Mouse (Mus musculus) neural tube, embryonic 13.5 days (tissue): Measurements from ENCODE around the gene Prpf18. TPM values are rescaled to one million over a fixed set of nuclear protein-coding genes. Genes with fewer than 3 reads are reported as not detected.
"Not testable (repeated sequence)": the region's sequence is repeated elsewhere in the genome, so short reads cannot be mapped to it uniquely, and the experiment has no call there.

ENCODE experiments used
- ATAC-seq: fragments of 200-750 bp; cut with Nextera tagmentation; 2 replicates; pipeline ENCODE4 v1.8.0; 2017; ENCODE audit warnings: low read depth, mild to moderate bottlenecking, moderate TSS enrichment, moderate library complexity
- H3K27ac ChIP-seq: fragments of 300-500 bp; sonication (generic); replicated peaks from 2 replicates; pipeline ENCODE4 v1.5.1; 2015; ENCODE audit warnings: moderate library complexity, mild to moderate bottlenecking, inconsistent platforms
- H3K27me3 ChIP-seq: fragments of 300-500 bp; sonication (generic); 2 replicates; pipeline ENCODE4 v1.6.1; 2015; ENCODE audit warnings: mild to moderate bottlenecking, inconsistent platforms
- H3K36me3 ChIP-seq: fragments of 300-500 bp; sonication (generic); 2 replicates; pipeline ENCODE4 v1.6.1; 2015; ENCODE audit warnings: mild to moderate bottlenecking, inconsistent platforms
- H3K4me1 ChIP-seq: fragments of 300-500 bp; sonication (generic); replicated peaks from 2 replicates; pipeline ENCODE4 v1.6.1; 2015; ENCODE audit warnings: inconsistent platforms
- H3K4me2 ChIP-seq: fragments of 300-500 bp; sonication (generic); 2 replicates; pipeline ENCODE4 v1.6.1; 2015; ENCODE audit warnings: inconsistent platforms, mild to moderate bottlenecking, moderate library complexity
- H3K4me3 ChIP-seq: fragments of 300-500 bp; sonication (generic); 2 replicates; pipeline ENCODE4 v1.5.1; 2015; ENCODE audit warnings: mild to moderate bottlenecking, inconsistent platforms
- H3K9ac ChIP-seq: fragments of 300-500 bp; sonication (generic); 2 replicates; pipeline ENCODE4 v1.6.1; 2015; ENCODE audit warnings: moderate library complexity, mild to moderate bottlenecking, inconsistent platforms
- H3K9me3 ChIP-seq: fragments of 300-500 bp; sonication (generic); 2 replicates; pipeline ENCODE4 v1.6.1; 2016; ENCODE audit warnings: inconsistent platforms
- WGBS: fragments of 180-500 bp; shearing (Covaris S2); methylation state at CpG from one replicate; pipeline ENCODE4 v1.1.7; 2015; 5-methylcytosine and 5-hydroxymethylcytosine counted together
- polyA plus RNA-seq: library from polyadenylated mRNA; unstranded; fragments of >200 nt; fragmentation: Nextera tagmentation; extraction: Ambion mirVana; gene quantifications from 2 replicates; pipeline ENCODE4 v1.2.1, GENCODE M21; 2015

Gene Prpf18
- polyA plus RNA-seq, 1 experiment from 2014 or later: 42.6 TPM

- no peak for ATAC-seq
- Histone ChIP-seq H3K27me3 (no peaks in the 10 kb centered on the region), H3K27ac (no peak overlapping the region), H3K4me2 (no peak overlapping the region), H3K36me3 (peaks cover 63% of the 10 kb centered on the region), H3K4me3 (no peak overlapping the region), H3K4me1 (no peaks in the 10 kb centered on the region), H3K9ac (no peak overlapping the region), H3K9me3 (no peaks in the 10 kb centered on the region)
- 96% methylated on average over 10 of the region's 10 CpGs for WGBS
These were observed 21.6 kb downstream of the Prpf18 start for GRCm38 (mm10) chr2:4630197-4630835.

GRCm38 (mm10) chr2:4629470-4629869 is 22.4 kb downstream of the Prpf18 start:
- Histone ChIP-seq H3K4me2 (no peak overlapping the region), H3K27me3 (no peaks in the 10 kb centered on the region), H3K36me3 (peaks cover 56% of the 10 kb centered on the region), H3K4me1 (no peaks in the 10 kb centered on the region), H3K4me3 (no peak overlapping the region), H3K27ac (no peak overlapping the region), H3K9ac (no peak overlapping the region), H3K9me3 (no peaks in the 10 kb centered on the region)
- no peak for ATAC-seq
- WGBS: 90% methylated on average over 11 of the region's 11 CpGs

GRCm38 (mm10) chr2:4628920-4629319 is 23.0 kb downstream of the Prpf18 start:
- H3K4me1 ChIP-seq: no peaks in the 10 kb centered on the region
- H3K27me3 ChIP-seq: no peaks in the 10 kb centered on the region
- no peak overlapping the region for H3K4me3 ChIP-seq
- H3K9me3 ChIP-seq: no peaks in the 10 kb centered on the region
- H3K27ac ChIP-seq: no peak overlapping the region
- 93% methylated on average over 2 of the region's 2 CpGs for WGBS
- ATAC-seq: no peak
- peaks cover 56% of the 10 kb centered on the region for H3K36me3 ChIP-seq
- no peak overlapping the region for H3K9ac ChIP-seq
- H3K4me2 ChIP-seq: no peak overlapping the region

GRCm38 (mm10) chr2:4626911-4627310 is 25.0 kb downstream of the Prpf18 start:
- no peaks in the 10 kb centered on the region for H3K27me3 ChIP-seq
- H3K27ac ChIP-seq: no peak overlapping the region
- no peak for ATAC-seq
- H3K9ac ChIP-seq: no peak overlapping the region
- H3K4me2 ChIP-seq: no peak overlapping the region
- H3K4me1 ChIP-seq: no peaks in the 10 kb centered on the region
- H3K36me3 ChIP-seq: peaks cover 55% of the 10 kb centered on the region
- H3K4me3 ChIP-seq: no peak overlapping the region
- H3K9me3 ChIP-seq: no peaks in the 10 kb centered on the region
- 97% methylated on average over 3 of the region's 3 CpGs for WGBS

GRCm38 (mm10) chr2:4621471-4621985 is 30.4 kb downstream of the Prpf18 start:
- WGBS: 70% methylated on average over 3 of the region's 3 CpGs
- Histone ChIP-seq H3K36me3 (peaks cover 29% of the 10 kb centered on the region), H3K4me1 (no peaks in the 10 kb centered on the region; the same call in 1 of the 2 replicates), H3K27ac (0 out of 2 replicates have a peak overlapping the region, but pooled peaks have one; percentile 24), H3K4me3 (no peak overlapping the region), H3K9ac (no peak overlapping the region), H3K4me2 (no peak overlapping the region), H3K27me3 (no peaks in the 10 kb centered on the region), H3K9me3 (no peaks in the 10 kb centered on the region)
- no peak for ATAC-seq

GRCm38 (mm10) chr2:4620640-4621401 is 31.1 kb downstream of the Prpf18 start:
- H3K4me3 ChIP-seq: no peak overlapping the region
- no peak for ATAC-seq
- no peaks in the 10 kb centered on the region for H3K9me3 ChIP-seq
- no peaks in the 10 kb centered on the region for H3K27me3 ChIP-seq
- H3K4me1 ChIP-seq: no peaks in the 10 kb centered on the region; the same call in 1 of the 2 replicates
- H3K4me2 ChIP-seq: no peak overlapping the region
- no peak overlapping the region for H3K9ac ChIP-seq
- WGBS: 70% methylated on average over 12 of the region's 12 CpGs
- peaks cover 27% of the 10 kb centered on the region for H3K36me3 ChIP-seq
- H3K27ac ChIP-seq: 0 out of 2 replicates have a peak overlapping the region, but pooled peaks have one; percentile 24

- Histone ChIP-seq H3K27me3 (no peaks in the 10 kb centered on the region), H3K4me3 (no peak overlapping the region), H3K27ac (no peak overlapping the region), H3K36me3 (peaks cover 33% of the 10 kb centered on the region), H3K4me2 (no peak overlapping the region), H3K4me1 (no peaks in the 10 kb centered on the region; the same call in 1 of the 2 replicates), H3K9me3 (no peaks in the 10 kb centered on the region), H3K9ac (no peak overlapping the region)
- ATAC-seq: no peak
- 59% methylated on average over 6 of the region's 6 CpGs for WGBS
These were observed 31.9 kb downstream of the Prpf18 start for GRCm38 (mm10) chr2:4619893-4620593.

- not testable (repeated sequence) for H3K4me2 ChIP-seq
These were observed 32.8 kb downstream of the Prpf18 start for GRCm38 (mm10) chr2:4619126-4619525.

GRCm38 (mm10) chr2:4616995-4617394 is 34.9 kb downstream of the Prpf18 start:
- H3K4me2 ChIP-seq: no peak overlapping the region
- no peak overlapping the region for H3K9ac ChIP-seq
- no peaks in the 10 kb centered on the region; the same call in 1 of the 2 replicates for H3K4me1 ChIP-seq
- peaks cover 28% of the 10 kb centered on the region for H3K36me3 ChIP-seq
- no peaks in the 10 kb centered on the region for H3K9me3 ChIP-seq
- no peaks in the 10 kb centered on the region for H3K27me3 ChIP-seq
- ATAC-seq: no peak
- no peak overlapping the region for H3K27ac ChIP-seq
- H3K4me3 ChIP-seq: no peak overlapping the region
- 91% methylated on average over 4 of the region's 4 CpGs for WGBS

More at GRCm38 (mm10) chr2:4619126-4619525, 32.8 kb downstream of the Prpf18 start:
- H3K9ac ChIP-seq, H3K9me3 ChIP-seq, H3K27me3 ChIP-seq, ATAC-seq, H3K4me1 ChIP-seq, H3K4me3 ChIP-seq, H3K27ac ChIP-seq: not testable (repeated sequence)
- peaks cover 31% of the 10 kb centered on the region for H3K36me3 ChIP-seq

- 85% methylated on average over 2 of the region's 2 CpGs for WGBS
- ATAC-seq: no peak
- no peaks in the 10 kb centered on the region for H3K27me3 ChIP-seq
- H3K36me3 ChIP-seq: peaks cover 47% of the 10 kb centered on the region
- no peaks in the 10 kb centered on the region; the same call in 1 of the 2 replicates for H3K4me1 ChIP-seq
- no peak overlapping the region for H3K9ac ChIP-seq
- H3K9me3 ChIP-seq: no peaks in the 10 kb centered on the region
- H3K4me2 ChIP-seq: no peak overlapping the region
- no peak overlapping the region for H3K4me3 ChIP-seq
- H3K27ac ChIP-seq: no peak overlapping the region
These were observed 36.8 kb downstream of the Prpf18 start for GRCm38 (mm10) chr2:4615014-4615546.

GRCm38 (mm10) chr2:4614276-4614929 is 37.5 kb downstream of the Prpf18 start:
- H3K4me1 ChIP-seq, H3K27me3 ChIP-seq, H3K9ac ChIP-seq, H3K4me3 ChIP-seq, H3K4me2 ChIP-seq, ATAC-seq, H3K9me3 ChIP-seq, H3K27ac ChIP-seq: not testable (repeated sequence)
- 82% methylated on average over 6 of the region's 6 CpGs for WGBS
- H3K36me3 ChIP-seq: peaks cover 54% of the 10 kb centered on the region
